Mouse (Mus musculus) lung, postnatal 0 days (tissue): ENCODE measurements around the gene Pth1r. TPM values are rescaled to one million over a fixed set of nuclear protein-coding genes. Genes with fewer than 3 reads are reported as not detected.

Source experiments
- ATAC-seq: fragments of 200-750 bp; cut with Nextera tagmentation; 2 replicates; pipeline ENCODE4 v1.8.0; 2017; ENCODE audit warnings: moderate library complexity
- DNase-seq: peaks from one replicate; pipeline ENCODE4 v3.0.0-alpha.2; 2016; ENCODE audit warnings: low spot score
- H3K27ac ChIP-seq: fragments of 300-500 bp; sonication (generic); 2 replicates; pipeline ENCODE4 v1.5.1; 2014; ENCODE audit warnings: antibody characterized with exemption, mild to moderate bottlenecking, low read length, mixed read lengths
- H3K27me3 ChIP-seq: fragments of 300-500 bp; sonication (generic); replicated peaks from 2 replicates; pipeline ENCODE4 v1.6.1; 2014; ENCODE audit warnings: low read length, mixed read lengths; ENCODE audit not compliant: insufficient read depth
- H3K36me3 ChIP-seq: fragments of 300-500 bp; sonication (generic); 2 replicates; pipeline ENCODE4 v1.6.1; 2014; ENCODE audit warnings: low read length, mixed read lengths; ENCODE audit not compliant: insufficient read depth
- H3K4me1 ChIP-seq: fragments of 300-500 bp; sonication (generic); 2 replicates; pipeline ENCODE4 v1.6.1; 2014; ENCODE audit warnings: antibody characterized with exemption, low read depth, low read length, mixed read lengths; ENCODE audit not compliant: insufficient read depth
- H3K4me2 ChIP-seq: fragments of 300-500 bp; sonication (generic); replicated peaks from 2 replicates; pipeline ENCODE4 v1.6.1; 2014; ENCODE audit warnings: low read depth, mild to moderate bottlenecking, low read length, moderate library complexity, mixed read lengths
- H3K4me3 ChIP-seq: fragments of 300-500 bp; sonication (generic); 2 replicates; pipeline ENCODE4 v1.5.1; 2014; ENCODE audit warnings: low read depth, low read length
- H3K9ac ChIP-seq: fragments of 300-500 bp; sonication (generic); replicated peaks from 2 replicates; pipeline ENCODE4 v1.6.1; 2014; ENCODE audit warnings: low read depth, mild to moderate bottlenecking
- H3K9me3 ChIP-seq: fragments of 300-500 bp; sonication (generic); 2 replicates; pipeline ENCODE4 v1.6.1; 2016; ENCODE audit warnings: low read length, mixed read lengths
- CTCF ChIP-seq: IDR thresholded peaks from 2 replicates; pipeline ENCODE4 v1.5.1; 2016; ENCODE audit warnings: antibody characterized with exemption, mild to moderate bottlenecking
- EP300 ChIP-seq: IDR thresholded peaks from 2 replicates; pipeline ENCODE4 v1.6.1; 2016; ENCODE audit warnings: antibody characterized with exemption, mild to moderate bottlenecking, control low read depth
- WGBS: fragments of 180-500 bp; shearing (Covaris S2); extraction: QIAGEN DNeasy Blood & Tissue Kit; methylation state at CpG from one replicate; pipeline ENCODE4 v1.1.7; 2014; 5-methylcytosine and 5-hydroxymethylcytosine counted together
- polyA plus RNA-seq: library from polyadenylated mRNA; unstranded; fragments of >200 nt; fragmentation: Nextera tagmentation; extraction: Ambion mirVana; gene quantifications from 2 replicates; pipeline ENCODE4 v1.2.1, GENCODE M21; 2015

Gene Pth1r
- polyA plus RNA-seq, 1 experiment from 2014 or later = 19.4 TPM

- DNase-seq (no peak), ATAC-seq (no peak)
- no peaks in the 10 kb centered on the region for H3K9me3 ChIP-seq
- H3K4me2 ChIP-seq = no peak overlapping the region
- H3K27ac ChIP-seq = no peak overlapping the region
- TF ChIP-seq CTCF (no peak), EP300 (no peak)
- no peaks in the 10 kb centered on the region for H3K36me3 ChIP-seq
- no peak overlapping the region for H3K9ac ChIP-seq
- WGBS = 73% methylated on average over 5 of the region's 5 CpGs
- H3K4me1 ChIP-seq = no peaks in the 10 kb centered on the region
- H3K27me3 ChIP-seq = no peaks in the 10 kb centered on the region
- no peak overlapping the region for H3K4me3 ChIP-seq
These were observed 40.2 kb downstream of the Pth1r start for GRCm38 (mm10) chr9:110706784-110707183.

- Histone ChIP-seq H3K9me3 (no peaks in the 10 kb centered on the region), H3K4me1 (no peaks in the 10 kb centered on the region), H3K4me2 (no peak overlapping the region), H3K4me3 (no peak overlapping the region), H3K36me3 (no peaks in the 10 kb centered on the region), H3K27ac (no peak overlapping the region), H3K27me3 (no peaks in the 10 kb centered on the region), H3K9ac (no peak overlapping the region)
- DNase-seq (no peak), ATAC-seq (no peak)
- WGBS = 85% methylated on average over 6 of the region's 6 CpGs
- TF ChIP-seq CTCF (no peak), EP300 (no peak)
These were observed 43.0 kb downstream of the Pth1r start for GRCm38 (mm10) chr9:110703951-110704350.

- Histone ChIP-seq H3K36me3 (no peaks in the 10 kb centered on the region), H3K9ac (no peak overlapping the region), H3K9me3 (no peaks in the 10 kb centered on the region), H3K27ac (peak overlapping the region; percentile 7; the same call in 1 of the 2 replicates), H3K4me2 (no peak overlapping the region), H3K4me1 (no peaks in the 10 kb centered on the region), H3K27me3 (no peaks in the 10 kb centered on the region), H3K4me3 (no peak overlapping the region)
- TF ChIP-seq EP300 (no peak), CTCF (no peak)
- DNase-seq (peak; percentile 16), ATAC-seq (peak; percentile 20; the same call in 1 of the 2 replicates)
- WGBS = 67% methylated on average over 1 of the region's 1 CpGs
These were observed 44.1 kb downstream of the Pth1r start for GRCm38 (mm10) chr9:110702848-110703247.

- Histone ChIP-seq H3K27me3 (no peaks in the 10 kb centered on the region), H3K36me3 (no peaks in the 10 kb centered on the region; the same call in 1 of the 2 replicates), H3K4me3 (no peak overlapping the region), H3K9me3 (no peaks in the 10 kb centered on the region), H3K27ac (no peak overlapping the region), H3K4me1 (no peaks in the 10 kb centered on the region), H3K4me2 (no peak overlapping the region), H3K9ac (no peak overlapping the region)
- 78% methylated on average over 12 of the region's 12 CpGs for WGBS
- TF ChIP-seq CTCF = no peak
- TF ChIP-seq EP300 = no peak
- DNase-seq = no peak
- no peak for ATAC-seq
These were observed 45.6 kb downstream of the Pth1r start for GRCm38 (mm10) chr9:110701114-110702032.

- no peak for TF ChIP-seq EP300
- no peak for TF ChIP-seq CTCF
- Histone ChIP-seq H3K4me3 (no peak overlapping the region), H3K4me2 (no peak overlapping the region), H3K4me1 (no peaks in the 10 kb centered on the region), H3K9me3 (no peaks in the 10 kb centered on the region), H3K9ac (no peak overlapping the region), H3K36me3 (no peaks in the 10 kb centered on the region; the same call in 1 of the 2 replicates), H3K27ac (no peak overlapping the region), H3K27me3 (no peaks in the 10 kb centered on the region)
- ATAC-seq (peak; percentile 54), DNase-seq (no peak)
- WGBS = 83% methylated on average over 3 of the region's 3 CpGs
These were observed 47.4 kb downstream of the Pth1r start for GRCm38 (mm10) chr9:110699574-110699973.

- Histone ChIP-seq H3K4me2 (no peak overlapping the region), H3K36me3 (no peaks in the 10 kb centered on the region; the same call in 1 of the 2 replicates), H3K4me1 (no peaks in the 10 kb centered on the region), H3K27ac (peak overlapping the region; percentile 65), H3K9me3 (no peaks in the 10 kb centered on the region), H3K9ac (no peak overlapping the region), H3K27me3 (no peaks in the 10 kb centered on the region), H3K4me3 (no peak overlapping the region)
- peak; percentile 70 for ATAC-seq
- TF ChIP-seq CTCF = no peak
- TF ChIP-seq EP300 = 0 out of 2 replicates have a peak, but pooled peaks have one; percentile 18
- peak; percentile 45 for DNase-seq
- 65% methylated on average over 3 of the region's 3 CpGs for WGBS
These were observed 49.5 kb downstream of the Pth1r start for GRCm38 (mm10) chr9:110697465-110697864.
